Mouse (Mus musculus) B cell, adult 62 days (primary cell): ENCODE measurements around the gene Lpin3. TPM values are rescaled to one million over a fixed set of nuclear protein-coding genes. Genes with fewer than 3 reads are reported as not detected.

Source experiments
- total RNA-seq: library from RNA; stranded (reverse); gene quantifications from 4 replicates; pipeline ENCODE4 v1.2.4, GENCODE M21; 2023

Gene Lpin3
- not detected in 4 replicates for total RNA-seq

DNA sequence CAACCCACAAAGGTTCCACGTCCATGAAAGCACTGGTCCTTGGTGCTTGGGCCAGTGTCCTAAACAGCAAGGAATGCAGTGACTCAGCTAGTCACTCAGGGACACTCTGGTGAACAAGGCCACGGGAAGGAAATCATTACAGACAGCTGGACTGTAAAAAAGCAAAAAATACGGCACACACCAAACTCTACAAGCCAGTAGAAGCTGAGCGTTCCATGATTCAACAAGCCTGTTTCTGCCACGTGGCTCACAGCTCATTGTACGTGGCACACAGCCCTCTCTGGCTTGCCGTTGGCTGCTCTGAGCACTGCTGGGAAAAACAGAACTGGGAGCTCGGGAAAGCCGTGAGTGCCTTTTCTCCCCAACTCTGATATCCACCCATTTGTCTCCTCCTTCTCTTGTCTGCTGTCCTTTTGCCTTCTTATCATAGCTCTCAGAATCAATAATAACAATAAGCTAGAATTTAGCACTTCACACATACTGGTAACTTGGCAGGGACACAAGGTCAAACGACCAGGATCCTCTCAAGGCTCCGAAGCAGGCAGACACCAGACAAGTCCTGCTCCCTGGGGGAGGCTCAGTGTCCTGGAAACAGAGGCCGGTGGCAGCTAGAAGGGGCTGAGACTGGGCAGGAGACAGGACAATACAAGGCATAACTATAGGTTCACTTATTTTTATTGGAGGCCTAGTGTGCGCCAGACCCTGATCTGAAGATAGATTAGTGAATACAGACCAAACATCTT is at the start of gene Lpin3:
Lpin3 (plus strand) TSS at position 218 of the 743 bp plus-strand sequence.

GRCm38 (mm10) chr2:160872890-160873382 is 7.5 kb upstream of the Lpin3 start, which contains the start of gene Zhx3:
TSS of gene Zhx3 (minus strand) at chr2:160872998.

DNA sequence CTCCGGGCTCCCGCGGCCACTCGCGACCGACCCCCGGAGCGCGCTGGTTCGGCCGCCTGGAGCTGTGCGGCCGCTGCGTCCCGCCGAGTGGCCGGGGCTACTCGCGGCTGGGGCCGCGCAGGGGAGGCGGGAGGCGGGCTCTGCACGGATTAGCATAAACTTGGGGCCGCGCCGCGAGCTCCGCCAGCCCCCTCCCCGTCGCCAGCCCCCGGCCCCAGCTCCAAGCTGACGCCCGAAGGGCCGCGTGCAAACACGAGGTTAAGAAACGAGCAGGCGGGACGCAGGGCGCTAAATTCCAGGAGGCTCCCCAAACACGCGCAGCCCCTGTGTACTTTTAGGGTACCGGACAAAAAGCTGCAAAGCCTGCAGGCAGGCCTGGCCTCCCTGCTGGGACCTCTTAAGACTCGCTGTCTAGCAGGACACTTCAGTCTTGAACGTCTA is 31.8 kb downstream of the Lpin3 start, which contains the start of gene Emilin3:
Emilin3 (minus strand) TSS at position 98 of the 441 bp plus-strand sequence.

Other genes starting within 250 kb of the Lpin3 start
- 155 to 176 TPM (median 161 TPM) in 4 replicates for gene Top1, start 234.8 kb upstream of the Lpin3 start, total RNA-seq
- gene Plcg1, start 149.4 kb upstream of the Lpin3 start, total RNA-seq = 40.9 to 50.2 TPM (median 47.0 TPM) in 4 replicates
- gene Zhx3, start 7.7 kb upstream of the Lpin3 start, total RNA-seq = 6.8 to 8.2 TPM (median 7.4 TPM) in 4 replicates
- gene Emilin3, start 31.7 kb downstream of the Lpin3 start, total RNA-seq = not detected in 4 replicates
- 115 to 131 TPM (median 118 TPM) in 4 replicates for gene Chd6, start 228.4 kb downstream of the Lpin3 start, total RNA-seq